Mouse (Mus musculus): ENCODE measurements around the gene Hps3. TPM values are rescaled to one million over a fixed set of nuclear protein-coding genes. Genes with fewer than 3 reads are reported as not detected.

Gene Hps3
- total and polyA plus RNA-seq, 3 experiments, result 7.0 to 10.5 TPM; not detected in 1

DNA sequence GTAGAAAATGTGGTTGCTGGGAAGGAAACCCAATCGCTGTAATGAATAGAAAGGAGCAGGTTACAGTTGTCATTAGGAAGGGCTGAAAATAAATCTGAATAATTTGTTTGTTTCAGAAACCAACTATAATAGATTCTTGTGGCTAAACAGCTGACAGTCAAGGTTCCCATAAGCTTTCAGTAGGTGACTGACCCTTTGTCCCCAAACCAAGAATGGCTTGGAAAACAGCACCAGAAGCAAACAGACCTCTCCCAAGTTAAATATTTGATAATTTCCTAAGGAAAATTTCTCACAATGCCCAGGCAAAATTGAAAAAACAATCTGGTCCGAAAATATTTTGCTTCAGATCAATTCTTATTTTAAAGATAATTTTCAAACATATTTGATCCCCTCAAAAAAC is 73.8 kb downstream of the Hps3 start (continued):
- no peak for TF ChIP-seq MAZ (IDR thresholded peaks at IDR 0.05; ENCODE audit: low read depth, low read length)
- no peak for TF ChIP-seq NRF1 (IDR thresholded peaks at IDR 0.05; ENCODE audit: insufficient read depth, low read depth, low read length, poor library complexity, severe bottlenecking)
- TF ChIP-seq ETS1 (IDR thresholded peaks at IDR 0.05; ENCODE audit: low read depth, low read length), result no peak

DNA sequence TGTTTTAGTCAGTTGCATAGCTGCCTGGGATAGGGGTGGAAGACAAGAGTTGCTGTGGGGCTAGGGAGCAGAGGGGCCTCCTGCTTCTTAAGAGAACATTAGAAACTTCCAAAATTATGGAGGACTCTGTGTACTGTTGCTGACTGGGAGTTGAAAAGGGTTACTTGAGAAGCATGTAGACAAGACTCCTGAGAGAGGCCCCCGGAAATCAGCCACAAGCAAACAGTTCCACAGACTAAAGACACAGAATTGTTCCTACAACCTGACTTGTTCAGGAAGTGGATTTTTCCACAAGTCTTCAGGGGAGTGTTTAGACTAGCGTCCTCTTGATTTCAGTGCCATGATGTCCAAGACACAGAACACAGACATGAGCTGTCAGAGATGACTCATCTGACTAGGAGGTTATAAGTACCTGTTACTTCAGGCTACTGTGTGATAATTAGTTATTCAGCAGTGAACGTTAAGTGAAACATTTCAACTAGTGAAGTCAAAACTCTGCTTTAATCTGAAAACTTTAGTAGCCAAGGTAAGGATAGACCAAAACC is 74.5 kb downstream of the Hps3 start:
- no peak for TF ChIP-seq MYB (IDR thresholded peaks at IDR 0.05; ENCODE audit: low read depth, low read length)
- no peak for TF ChIP-seq POLR2A (IDR thresholded peaks at IDR 0.05; ENCODE audit: control insufficient read depth in 1 of 2, insufficient read depth in 1 of 2, low read depth in 1 of 2, low read length in 2 of 2, poor library complexity in 1 of 2)
- TF ChIP-seq MEF2A (IDR thresholded peaks at IDR 0.05; ENCODE audit: extremely low read depth, insufficient replicate concordance, low read depth, low read length, poor library complexity, severe bottlenecking), result no peak
- TF ChIP-seq MYC (IDR thresholded peaks at IDR 0.05; ENCODE audit: low read depth, low read length), result no peak
- no peak for TF ChIP-seq ZKSCAN1 (IDR thresholded peaks at IDR 0.05; ENCODE audit: low read depth, low read length)
- no peak for TF ChIP-seq ZNF384 (IDR thresholded peaks at IDR 0.05; ENCODE audit: low read depth, low read length)
- no peak for TF ChIP-seq E2F4 (IDR thresholded peaks at IDR 0.05; ENCODE audit: borderline replicate concordance, low read depth, low read length)
- no peak for TF ChIP-seq CHD1 (IDR thresholded peaks at IDR 0.05; ENCODE audit: low read depth, low read length)
- no peak for TF ChIP-seq SIN3A (IDR thresholded peaks at IDR 0.05; ENCODE audit: low read length)
- TF ChIP-seq CTCF (IDR thresholded peaks at IDR 0.05 in 2 of 3, conservative IDR thresholded peaks at IDR 0.05 in 1 of 3; ENCODE audit: control insufficient read depth in 1 of 3, insufficient read depth in 1 of 3, low read depth in 2 of 3, low read length in 3 of 3, poor library complexity in 1 of 3, severe bottlenecking in 1 of 3), result no peak
- TF ChIP-seq ELF1 (IDR thresholded peaks at IDR 0.05; ENCODE audit: low read depth, low read length), result no peak
- DNase-seq (ENCODE audit: low read depth, low spot score), result no peak
- H3K4me3 ChIP-seq (ENCODE audit: control insufficient read depth in 1 of 2, insufficient read depth in 1 of 2, low read depth in 2 of 2, low read length in 2 of 2), result no peak overlapping the region
- H3K4me1 ChIP-seq (ENCODE audit: control insufficient read depth in 1 of 2, insufficient read depth in 2 of 2, low read length in 2 of 2), result no peaks in the 10 kb centered on the region; a peak in 1 of 4 replicates
- no peaks in the 10 kb centered on the region for H3K9me3 ChIP-seq (replicated peaks; ENCODE audit: insufficient read depth, low read length)
- H3K79me2 ChIP-seq (ENCODE audit: control insufficient read depth, insufficient read depth, low read length, poor library complexity), result no peaks in the 10 kb centered on the region
- H3K27me3 ChIP-seq (ENCODE audit: control insufficient read depth in 1 of 2, insufficient read depth in 2 of 2, low read length in 2 of 2), result peaks cover 2 to 3% of the 10 kb centered on the region in 2 experiments
- peaks cover 0 to 3% of the 10 kb centered on the region in 2 experiments; a peak in 1 of 4 replicates for H3K36me3 ChIP-seq (ENCODE audit: control insufficient read depth in 1 of 2, insufficient read depth in 2 of 2, low read length in 2 of 2)
- H3K9ac ChIP-seq (ENCODE audit: control insufficient read depth, low read depth, low read length, poor library complexity, severe bottlenecking), result no peak overlapping the region
- no peak overlapping the region for H3K27ac ChIP-seq (ENCODE audit: control insufficient read depth, low read depth, low read length)

DNA sequence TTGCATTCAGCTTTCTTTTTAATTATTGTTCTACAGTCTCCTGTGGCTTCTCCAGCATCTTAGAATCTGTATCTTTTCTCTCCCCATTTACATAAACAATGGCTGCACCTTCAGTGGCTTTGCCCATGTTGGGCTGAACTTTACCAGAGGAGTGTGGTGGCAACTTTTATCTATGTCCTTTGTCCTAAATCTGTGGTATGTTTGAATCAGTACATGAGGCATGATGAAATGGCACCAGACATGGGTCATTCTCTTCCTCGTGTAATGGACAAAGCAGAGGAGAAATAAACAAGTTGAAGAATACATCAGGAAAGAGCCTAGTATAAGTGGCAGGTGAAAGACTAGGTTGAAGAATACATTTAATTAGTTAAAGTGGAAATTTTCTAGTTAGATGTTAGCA is 76.1 kb downstream of the Hps3 start:
- peaks cover 0 to 3% of the 10 kb centered on the region in 2 experiments; a peak in 1 of 4 replicates for H3K36me3 ChIP-seq (ENCODE audit: control insufficient read depth in 1 of 2, insufficient read depth in 2 of 2, low read length in 2 of 2)
- H3K4me1 ChIP-seq (ENCODE audit: control insufficient read depth in 1 of 2, insufficient read depth in 2 of 2, low read length in 2 of 2), result no peaks in the 10 kb centered on the region; a peak in 1 of 4 replicates
- no peak overlapping the region for H3K27ac ChIP-seq (ENCODE audit: control insufficient read depth, low read depth, low read length)
- TF ChIP-seq MYB (IDR thresholded peaks at IDR 0.05; ENCODE audit: low read depth, low read length) (no peak), POLR2AphosphoS5 (IDR thresholded peaks at IDR 0.05; ENCODE audit: borderline replicate concordance, low read depth, low read length) (no peak), TCF12 (IDR thresholded peaks at IDR 0.05; ENCODE audit: low read depth, low read length) (no peak), BHLHE40 (IDR thresholded peaks at IDR 0.05; ENCODE audit: borderline replicate concordance, low read depth, low read length) (no peak), MEF2A (IDR thresholded peaks at IDR 0.05; ENCODE audit: extremely low read depth, insufficient replicate concordance, low read depth, low read length, poor library complexity, severe bottlenecking) (no peak), MAFK (IDR thresholded peaks at IDR 0.05; ENCODE audit: borderline replicate concordance, low read depth, low read length) (no peak), POLR2A (IDR thresholded peaks at IDR 0.05; ENCODE audit: control insufficient read depth in 1 of 2, insufficient read depth in 1 of 2, low read depth in 1 of 2, low read length in 2 of 2, poor library complexity in 1 of 2) (no peak), USF2 (IDR thresholded peaks at IDR 0.05; ENCODE audit: borderline replicate concordance in 1 of 2, insufficient read depth in 1 of 2, low read depth in 1 of 2, low read length in 2 of 2) (no peak), USF1 (IDR thresholded peaks at IDR 0.05; ENCODE audit: low read depth, low read length) (no peak), GABPA (IDR thresholded peaks at IDR 0.05; ENCODE audit: low read depth, low read length) (no peak), POLR2AphosphoS2 (IDR thresholded peaks at IDR 0.05; ENCODE audit: low read length) (no peak), KAT2A (conservative IDR thresholded peaks at IDR 0.05; ENCODE audit: low read depth, low read length) (no peak), MAZ (IDR thresholded peaks at IDR 0.05; ENCODE audit: low read depth, low read length) (no peak), GATA1 (IDR thresholded peaks at IDR 0.05; ENCODE audit: low read depth, low read length) (no peak), UBTF (IDR thresholded peaks at IDR 0.05; ENCODE audit: borderline replicate concordance, insufficient read depth, low read depth, low read length) (no peak), CTCF (IDR thresholded peaks at IDR 0.05 in 2 of 3, conservative IDR thresholded peaks at IDR 0.05 in 1 of 3; ENCODE audit: control insufficient read depth in 1 of 3, insufficient read depth in 1 of 3, low read depth in 2 of 3, low read length in 3 of 3, poor library complexity in 1 of 3, severe bottlenecking in 1 of 3) (no peak), RAD21 (IDR thresholded peaks at IDR 0.05; ENCODE audit: low read depth, low read length) (no peak)
- no peak overlapping the region for H3K9ac ChIP-seq (ENCODE audit: control insufficient read depth, low read depth, low read length, poor library complexity, severe bottlenecking)
- no peaks in the 10 kb centered on the region for H3K9me3 ChIP-seq (replicated peaks; ENCODE audit: insufficient read depth, low read length)
- H3K79me2 ChIP-seq (ENCODE audit: control insufficient read depth, insufficient read depth, low read length, poor library complexity), result no peaks in the 10 kb centered on the region
- H3K27me3 ChIP-seq (ENCODE audit: control insufficient read depth in 1 of 2, insufficient read depth in 2 of 2, low read length in 2 of 2), result peaks cover 1 to 2% of the 10 kb centered on the region in 2 experiments; a peak in 3 of 4 replicates
- DNase-seq (ENCODE audit: low read depth, low spot score), result no peak
- H3K4me3 ChIP-seq (ENCODE audit: control insufficient read depth in 1 of 2, insufficient read depth in 1 of 2, low read depth in 2 of 2, low read length in 2 of 2), result no peak overlapping the region

Measured in MEL (cell line).